Mouse (Mus musculus) heart, postnatal 0 days (tissue): ENCODE results near the gene Hivep3.

Experiments used
- CTCF ChIP-seq: IDR thresholded peaks from 2 replicates; pipeline ENCODE4 v1.5.1; 2016; ENCODE audit warnings: antibody characterized with exemption, control low read depth, low read depth
- EP300 ChIP-seq: IDR thresholded peaks from 2 replicates; pipeline ENCODE4 v1.6.1; 2016; ENCODE audit warnings: antibody characterized with exemption, low read depth

DNA sequence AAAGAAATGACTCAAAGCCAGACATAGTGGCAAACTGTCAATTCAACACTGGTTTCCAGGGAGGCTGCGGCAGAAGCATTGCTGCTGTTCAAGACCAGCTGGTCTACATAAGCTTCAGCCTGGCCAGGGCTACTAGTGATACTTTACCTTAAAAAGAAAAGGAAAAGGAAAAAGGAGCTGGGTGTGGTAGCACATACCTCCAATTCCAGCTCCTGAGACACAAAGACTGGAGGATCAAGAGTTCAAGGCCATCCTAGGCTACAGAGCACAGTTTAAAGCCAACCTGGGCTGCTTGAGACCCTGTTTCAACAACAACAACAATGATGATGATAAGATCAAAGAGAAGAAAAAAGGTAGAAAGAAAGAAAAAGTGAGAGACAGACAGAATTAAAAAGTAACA lies 452.9 kb downstream of the Hivep3 start:
- TF ChIP-seq CTCF, result no peak
- no peak for TF ChIP-seq EP300
